Mouse (Mus musculus) forelimb bud, embryonic 11.5 days (tissue): ENCODE measurements at regions not wholly inside any gene's neighbourhood (a gene's known extent, or its start where the extent isn't known, plus 50 kb on each side); places are given as distances from the start of the nearest gene placed in this dataset.

Experiments used
- DNase-seq: peaks from one replicate; pipeline ENCODE4 v3.0.0-alpha.2; 2012; ENCODE audit warnings: low read depth, low spot score

GRCm38 (mm10) chr12:56472856-56473647, 63.7 kb downstream of the Nkx2-1 start:
- no peak for DNase-seq

DNA sequence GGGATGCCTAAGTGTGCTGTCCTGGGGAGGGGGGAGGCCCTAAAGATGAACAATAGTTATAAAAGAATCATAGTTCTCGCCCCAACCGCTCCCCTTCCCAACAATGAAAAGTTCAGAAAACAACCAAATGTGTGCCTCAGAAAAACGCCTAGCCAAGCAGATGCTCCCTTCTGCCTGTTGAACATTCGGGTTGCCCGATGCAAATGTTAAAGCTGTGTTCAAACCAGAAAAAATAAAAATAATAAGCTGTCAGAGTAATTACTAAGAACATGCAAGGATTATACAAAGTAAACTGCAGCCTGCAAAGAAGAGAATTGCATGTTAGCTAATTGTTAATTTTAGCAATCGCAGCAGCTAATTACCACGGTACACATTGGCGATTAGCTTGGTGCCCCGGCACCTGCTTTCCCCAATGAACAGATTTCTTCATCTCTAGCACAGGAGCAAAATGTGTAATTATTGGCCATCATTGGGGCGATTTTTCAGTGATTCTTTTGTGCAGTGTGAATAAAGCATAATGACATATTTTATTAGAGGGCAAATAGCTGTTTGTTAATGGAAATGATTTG, 65.7 kb downstream of the Nkx2-1 start:
- no peak for DNase-seq

DNA sequence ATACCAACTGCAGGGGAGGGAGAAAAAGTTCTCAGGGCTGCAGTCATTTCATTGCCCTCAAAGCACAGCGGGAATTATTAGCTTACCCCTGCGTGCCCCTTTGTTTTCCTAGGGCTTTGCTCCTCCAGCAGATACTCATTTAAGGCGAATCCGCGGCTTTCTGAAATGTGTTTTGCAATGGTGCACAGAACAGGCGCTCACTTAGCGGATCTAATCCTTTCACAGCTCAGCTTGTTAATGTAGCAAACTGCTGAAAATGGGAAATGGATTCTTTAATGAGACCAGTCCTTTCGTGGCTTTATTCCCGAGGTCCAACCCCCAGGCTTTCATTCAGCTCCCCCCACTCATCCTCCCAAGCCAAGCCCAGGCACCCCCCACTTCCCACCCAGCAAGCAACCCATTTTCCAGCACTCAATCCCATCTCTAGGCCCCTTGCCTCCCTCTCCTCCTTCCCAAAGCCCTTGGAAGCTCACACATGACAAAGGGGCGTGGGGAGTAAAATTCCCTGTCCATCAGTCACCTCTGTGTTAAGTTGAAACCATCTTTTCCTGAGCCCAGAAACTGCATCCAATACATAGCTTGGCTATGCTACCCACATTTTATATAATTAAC, 77.1 kb downstream of the Nkx2-1 start:
- no peak for DNase-seq

DNA sequence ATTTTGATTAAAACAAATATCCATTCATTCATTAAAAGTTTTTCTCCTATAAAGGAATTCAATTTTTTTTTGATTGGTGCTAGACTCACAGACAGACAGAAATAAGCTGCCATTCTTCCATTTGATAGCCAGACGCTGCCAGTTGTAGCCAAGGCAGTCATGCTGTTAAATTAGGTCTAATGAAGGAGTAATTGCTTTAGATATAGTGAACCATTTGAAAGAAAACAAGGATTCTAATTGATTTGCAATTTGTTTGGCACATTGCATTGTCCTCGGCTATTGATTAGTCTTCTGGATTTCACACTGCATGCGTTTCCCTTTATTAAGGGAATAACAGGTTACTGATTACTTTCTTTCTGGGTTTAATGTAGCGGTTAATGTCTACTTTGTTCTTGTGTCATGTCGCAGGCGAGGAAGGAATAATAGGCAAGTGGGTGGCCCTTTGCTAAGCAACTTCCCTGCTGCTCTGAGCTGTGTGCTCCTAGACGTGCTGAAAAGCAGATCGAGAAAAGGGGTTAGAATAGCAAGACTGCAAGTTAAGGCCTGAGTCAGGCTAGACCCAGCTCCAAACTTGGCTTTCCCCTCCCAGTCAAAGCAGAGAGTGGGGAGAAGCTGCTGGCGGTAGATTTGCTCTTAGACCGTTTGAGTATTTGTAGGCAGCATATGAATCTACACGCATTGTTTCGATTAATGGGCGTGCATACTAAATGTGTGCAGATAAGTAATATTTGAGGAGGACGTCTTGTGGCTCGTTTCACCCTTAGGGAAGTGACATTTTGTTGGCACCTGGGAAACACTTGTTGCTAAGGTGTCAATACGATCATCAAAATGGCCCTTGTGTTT, 77.8 kb downstream of the Nkx2-1 start:
- peak; percentile 20 for DNase-seq

DNA sequence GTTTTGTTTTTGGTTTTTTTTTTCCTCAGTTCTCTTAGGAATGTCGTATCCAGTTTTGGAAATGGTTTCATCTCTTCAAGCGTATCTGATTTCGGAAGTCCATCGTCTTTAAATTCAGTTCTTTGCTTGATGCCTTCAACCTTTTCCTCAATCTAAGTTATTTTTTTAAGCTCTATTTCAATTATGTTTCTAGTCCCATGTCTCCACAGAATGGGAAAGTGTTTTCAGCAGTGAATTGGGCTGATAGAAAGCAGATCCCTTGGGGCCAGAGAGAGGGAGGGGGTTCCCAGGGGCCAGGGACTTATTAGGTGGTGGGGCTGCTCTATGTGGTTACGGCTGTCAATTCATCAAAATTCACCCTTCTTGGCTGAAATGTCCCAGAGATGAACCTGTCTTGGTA, 78.8 kb downstream of the Nkx2-1 start:
- DNase-seq, result no peak

DNA sequence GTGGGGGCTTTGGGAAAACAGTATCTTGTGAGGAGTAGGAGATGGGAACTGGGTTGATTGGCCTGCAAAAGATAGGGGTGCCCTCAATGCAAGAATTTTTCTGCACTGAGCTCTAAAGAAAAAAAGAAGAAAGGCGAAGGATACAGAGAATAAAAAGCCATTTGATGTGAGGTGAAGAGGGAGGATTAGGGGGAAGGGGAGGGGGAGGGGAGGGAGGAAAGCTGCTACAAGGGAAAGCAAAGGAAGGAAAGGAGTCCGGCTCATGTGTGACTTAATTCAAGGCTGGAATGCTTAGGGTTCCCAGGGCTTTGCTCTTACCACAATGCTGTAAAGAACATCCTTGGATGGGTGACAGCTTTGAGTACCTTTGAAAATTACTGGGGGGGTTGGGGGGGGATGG, 79.4 kb downstream of the Nkx2-1 start:
- DNase-seq, result no peak

- no peak for DNase-seq
These were observed 86.4 kb downstream of the Nkx2-1 start for GRCm38 (mm10) chr12:56450261-56450660.

- no peak for DNase-seq
These were observed 87.7 kb downstream of the Nkx2-1 start for GRCm38 (mm10) chr12:56448786-56449564.

DNA sequence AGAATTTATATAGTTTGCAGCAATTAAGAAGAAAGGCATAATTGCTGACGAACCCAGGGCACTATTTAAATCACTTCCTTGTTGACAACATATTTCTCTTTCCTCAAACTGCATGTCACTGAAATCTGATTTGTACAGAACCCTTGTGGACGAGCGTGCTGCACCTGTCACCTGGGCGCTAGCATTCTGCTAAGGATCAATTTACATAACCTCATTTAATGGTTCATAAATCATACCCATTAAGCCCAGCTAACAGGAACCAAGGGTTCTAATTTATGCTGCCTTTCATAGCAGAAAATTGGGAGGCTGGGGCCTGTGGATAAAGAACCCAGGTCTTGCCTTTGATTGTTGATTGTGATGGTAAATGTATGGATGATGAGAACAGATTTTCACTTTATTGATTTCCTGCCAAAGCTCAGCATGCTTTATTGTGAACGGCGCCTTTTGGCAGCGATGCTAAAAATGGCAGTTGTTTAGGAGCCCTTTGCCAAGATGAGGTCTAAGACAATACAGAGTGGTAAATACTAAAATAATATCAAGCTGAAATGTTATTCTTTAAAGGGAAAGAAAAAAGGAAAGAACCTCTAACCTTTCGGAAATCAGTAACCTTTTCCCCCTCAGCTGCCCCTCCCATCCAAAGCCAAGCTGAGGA, 95.4 kb downstream of the Nkx2-1 start:
- DNase-seq, result peak; percentile 46

- DNase-seq, result peak; percentile 70
These were observed 94.6 kb upstream of the Mbip start for GRCm38 (mm10) chr12:56440068-56440847.

DNA sequence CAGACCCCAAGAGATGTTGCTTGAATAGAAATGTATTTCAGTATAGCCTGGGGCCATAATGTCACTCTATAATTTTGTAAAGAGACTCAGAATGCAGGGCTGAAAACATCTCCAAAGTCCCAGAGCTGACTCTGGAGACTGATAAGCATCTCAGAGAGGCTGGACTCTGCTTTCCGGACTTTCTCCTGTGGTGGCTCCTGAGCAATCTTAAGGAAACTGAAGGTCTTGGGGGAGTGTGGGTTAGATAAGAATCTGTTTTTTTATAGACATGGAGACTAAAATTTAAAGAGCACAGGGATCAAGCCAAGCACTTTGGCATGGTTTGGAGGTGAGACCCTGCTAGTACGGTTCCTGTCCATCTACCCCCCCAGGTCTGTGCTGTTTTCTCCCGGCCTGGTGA, 92.7 kb upstream of the Mbip start:
- DNase-seq, result no peak

- DNase-seq, result no peak
These were observed 92.3 kb upstream of the Mbip start for GRCm38 (mm10) chr12:56437975-56438374.

- no peak for DNase-seq
These were observed 81.1 kb upstream of the Mbip start for GRCm38 (mm10) chr12:56426681-56427246.

GRCm38 (mm10) chr12:56416106-56416505, 70.4 kb upstream of the Mbip start:
- no peak for DNase-seq

- DNase-seq, result no peak
These were observed 69.4 kb upstream of the Mbip start for GRCm38 (mm10) chr12:56414861-56415765.

DNA sequence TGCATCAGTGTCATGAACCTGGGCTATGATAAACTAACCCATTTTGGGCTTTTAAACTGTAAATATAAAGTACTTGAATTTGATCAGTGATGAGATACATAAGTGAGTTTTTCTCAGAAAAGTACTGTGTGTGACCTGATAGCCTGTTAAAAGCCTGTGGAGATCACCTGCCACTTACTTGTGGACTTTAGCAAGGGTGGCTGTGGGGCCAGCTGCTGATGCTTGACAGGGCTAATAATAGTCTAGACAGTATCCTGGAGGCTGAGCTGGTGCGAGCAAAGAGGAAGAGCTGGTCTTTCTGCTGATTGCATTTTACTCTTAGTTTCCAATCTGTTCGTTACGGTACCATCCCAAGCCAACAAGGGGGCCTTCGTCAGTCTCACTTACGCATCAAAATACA, 60.0 kb upstream of the Mbip start:
- no peak for DNase-seq

GRCm38 (mm10) chr12:56404833-56405232, 59.1 kb upstream of the Mbip start:
- DNase-seq, result peak; percentile 64

DNA sequence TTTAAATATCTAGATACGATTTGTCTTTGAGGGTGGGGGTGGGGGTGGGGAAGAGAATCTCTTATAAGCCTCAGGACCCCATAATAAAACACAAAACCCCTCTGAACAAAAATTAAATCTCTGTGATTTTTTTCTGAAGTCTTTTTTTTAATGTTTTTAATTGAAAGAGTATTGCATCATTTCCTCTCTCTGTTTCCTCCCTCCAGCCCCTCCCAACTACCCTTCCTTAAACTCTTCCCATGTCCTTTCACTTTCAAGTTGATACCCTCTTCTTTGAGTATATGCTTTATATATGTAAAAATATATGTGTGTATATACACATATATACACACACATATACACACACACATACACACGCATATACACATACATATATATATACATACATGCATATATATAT, 58.6 kb upstream of the Mbip start:
- DNase-seq, result no peak

GRCm38 (mm10) chr12:56403626-56404025, 57.9 kb upstream of the Mbip start:
- DNase-seq, result no peak
